20 mouse cellular contexts compared by ENCODE assay signal in genomic region chr9:118860613-118861141, GRCm38 (mm10).
DNase-seq lines count a peak whose midpoint lies in the region; ATAC-seq lines count a peak whose summit lies in the region.
"Had no signal": no experiment of that assay in that cellular context is flagged by ENCODE, and none has a peak within 500 bp of the region (broad histone marks: within the 10 kb centered on the region; RNA-seq: fewer than 3 reads in every experiment).

No protein-coding gene starts in this region.

- DNase-seq in hindbrain, embryonic 10.5 days (ENCODE audit: low spot score): no peak
- no peak for DNase-seq in hindbrain, embryonic 11.5 days (ENCODE audit: low spot score)
- no peak for DNase-seq in lung, postnatal 14 days
- DNase-seq in embryo, embryonic 11 days: peak; percentile 42
- DNase-seq in mesoderm, embryonic 11.5 days (ENCODE audit: low read depth, low spot score): peak; percentile 49
- DNase-seq in ovary, postnatal 36 days (ENCODE audit: low spot score): no peak
- DNase-seq: adrenal gland, postnatal 36 days; cerebellum, adult 18-20 months; cerebellum, postnatal 25 days; gastrocnemius, postnatal 25 days; heart, adult 2 months; lung, postnatal 36 days; thymus, adult 2 months had no signal

- WGBS in hindbrain, embryonic 10.5 days: 68% methylated on average over 12 of the region's 12 CpGs
- WGBS in hindbrain, embryonic 11.5 days: 53% methylated on average over 12 of the region's 12 CpGs
- 53% methylated on average over 12 of the region's 12 CpGs for WGBS in lung, embryonic 16.5 days

- no peak overlapping the region for H3K4me3 ChIP-seq in hindbrain, embryonic 10.5 days
- H3K4me3 ChIP-seq in hindbrain, embryonic 11.5 days (ENCODE audit: low read depth, low read length): no peak overlapping the region
- no peak overlapping the region for H3K4me3 ChIP-seq in lung, embryonic 16.5 days (ENCODE audit: low read length)
- H3K4me3 ChIP-seq: embryonic facial prominence, embryonic 13.5 days; forebrain, embryonic 15.5 days; heart, adult 2 months; kidney, embryonic 15.5 days; limb, embryonic 15.5 days; liver, embryonic 15.5 days had no signal

- no peaks in the 10 kb centered on the region for H3K27me3 ChIP-seq in hindbrain, embryonic 10.5 days (ENCODE audit: insufficient read depth, poor library complexity, severe bottlenecking)
- no peaks in the 10 kb centered on the region for H3K27me3 ChIP-seq in hindbrain, embryonic 11.5 days (ENCODE audit: control insufficient read depth, insufficient read depth, low read length)
- H3K27me3 ChIP-seq in lung, embryonic 16.5 days (ENCODE audit: control insufficient read depth, insufficient read depth, low read depth, low read length): no peaks in the 10 kb centered on the region
- H3K27me3 ChIP-seq: forebrain, embryonic 15.5 days; kidney, embryonic 15.5 days; limb, embryonic 15.5 days; liver, embryonic 15.5 days had no signal

- no peak overlapping the region for H3K9ac ChIP-seq in hindbrain, embryonic 11.5 days (ENCODE audit: low read depth, low read length)
- no peak overlapping the region for H3K9ac ChIP-seq in lung, embryonic 16.5 days (ENCODE audit: low read length)
- H3K9ac ChIP-seq: embryonic facial prominence, embryonic 13.5 days; forebrain, embryonic 15.5 days; kidney, embryonic 15.5 days; limb, embryonic 15.5 days; liver, embryonic 15.5 days had no signal

- peak overlapping the region; percentile 42; the same call in 1 of the 2 replicates for H3K27ac ChIP-seq in hindbrain, embryonic 10.5 days
- no peak overlapping the region for H3K27ac ChIP-seq in hindbrain, embryonic 11.5 days (ENCODE audit: low read depth, low read length)
- H3K27ac ChIP-seq in lung, embryonic 16.5 days (ENCODE audit: low read length): no peak overlapping the region
- H3K27ac ChIP-seq: embryonic facial prominence, embryonic 13.5 days; forebrain, embryonic 15.5 days; heart, adult 2 months; limb, embryonic 15.5 days; liver, embryonic 15.5 days had no signal

- H3K4me2 ChIP-seq in hindbrain, embryonic 11.5 days (replicated peaks; ENCODE audit: low read depth, low read length): no peak overlapping the region
- H3K4me2 ChIP-seq in lung, embryonic 16.5 days (ENCODE audit: low read depth, low read length): no peak overlapping the region
- H3K4me2 ChIP-seq: embryonic facial prominence, embryonic 13.5 days; forebrain, embryonic 15.5 days; kidney, embryonic 15.5 days; limb, embryonic 15.5 days; liver, embryonic 15.5 days; midbrain, embryonic 11.5 days had no signal

- no peaks in the 10 kb centered on the region for H3K9me3 ChIP-seq in hindbrain, embryonic 10.5 days
- no peaks in the 10 kb centered on the region for H3K9me3 ChIP-seq in hindbrain, embryonic 11.5 days (ENCODE audit: control insufficient read depth, low read length)
- H3K9me3 ChIP-seq in lung, embryonic 16.5 days (ENCODE audit: control insufficient read depth, low read length): no peaks in the 10 kb centered on the region
- H3K9me3 ChIP-seq: embryonic facial prominence, embryonic 13.5 days; forebrain, embryonic 15.5 days; kidney, embryonic 15.5 days; limb, embryonic 15.5 days; liver, embryonic 15.5 days had no signal

- no peaks in the 10 kb centered on the region for H3K36me3 ChIP-seq in hindbrain, embryonic 10.5 days
- no peaks in the 10 kb centered on the region for H3K36me3 ChIP-seq in hindbrain, embryonic 11.5 days (ENCODE audit: control insufficient read depth, insufficient read depth, low read length)
- H3K36me3 ChIP-seq in lung, embryonic 16.5 days (ENCODE audit: control insufficient read depth, insufficient read depth, low read length): no peaks in the 10 kb centered on the region
- H3K36me3 ChIP-seq: forebrain, embryonic 15.5 days; liver, embryonic 15.5 days had no signal

- peaks cover 38% of the 10 kb centered on the region for H3K4me1 ChIP-seq in hindbrain, embryonic 10.5 days (replicated peaks)
- peaks cover 4% of the 10 kb centered on the region; the same call in 1 of the 2 replicates for H3K4me1 ChIP-seq in hindbrain, embryonic 11.5 days (replicated peaks; ENCODE audit: control insufficient read depth, insufficient read depth, low read length)
- peaks cover 15% of the 10 kb centered on the region; the same call in 1 of the 2 replicates for H3K4me1 ChIP-seq in lung, embryonic 16.5 days (replicated peaks; ENCODE audit: control insufficient read depth, insufficient read depth, low read length)
- H3K4me1 ChIP-seq: forebrain, embryonic 15.5 days; liver, embryonic 15.5 days had no signal

- ATAC-seq in hindbrain, embryonic 11.5 days (ENCODE audit: low FRiP score): no peak
- peak; percentile 37; the same call in 1 of the 2 replicates for ATAC-seq in lung, embryonic 16.5 days (ENCODE audit: low read depth)
- ATAC-seq: forebrain, embryonic 15.5 days had no signal

Comparison
In these comparisons a context has a peak if more than half of its experiments do, and no peak if none do; other contexts are left out.
1. DNase-seq: peak in embryo, embryonic 11 days (single experiment) and mesoderm, embryonic 11.5 days (single experiment); none in hindbrain, embryonic 10.5 days (single experiment), hindbrain, embryonic 11.5 days (single experiment), lung, postnatal 14 days (single experiment) and ovary, postnatal 36 days (single experiment).